Mouse (Mus musculus): ENCODE data around the gene Fus. TPM values are rescaled to one million over a fixed set of nuclear protein-coding genes. Genes with fewer than 3 reads are reported as not detected.

Gene Fus
- polyA plus RNA-seq, 1 experiment from 2014 or later: 120 TPM

- H3K9me3 ChIP-seq (replicated peaks): no peaks in the 10 kb centered on the region
- ATAC-seq (ENCODE audit: insufficient read depth): no peak
- H3K4me1 ChIP-seq (replicated peaks): no peaks in the 10 kb centered on the region; the same call in 1 of the 2 replicates
- H3K27me3 ChIP-seq: peaks cover 48% of the 10 kb centered on the region
- no peak within 1 kb of the TSS for H3K4me3 ChIP-seq (replicated peaks)
- H3K4me2 ChIP-seq: no peak within 1 kb of the TSS
- no peaks in the 10 kb centered on the region for H3K36me3 ChIP-seq (replicated peaks)
- WGBS (ENCODE audit: insufficient replicate concordance): 63% methylated on average over 6 of the region's 6 CpGs
- H3K9ac ChIP-seq: no peak within 1 kb of the TSS
- H3K27ac ChIP-seq (replicated peaks): no peak within 1 kb of the TSS
Measured at GRCm38 (mm10) chr7:127946470-127947023, 20.7 kb upstream of the Fus start, which contains the start of gene Prss36. Gene Prss36, minus strand, starts transcription at chr7:127946725.

DNA sequence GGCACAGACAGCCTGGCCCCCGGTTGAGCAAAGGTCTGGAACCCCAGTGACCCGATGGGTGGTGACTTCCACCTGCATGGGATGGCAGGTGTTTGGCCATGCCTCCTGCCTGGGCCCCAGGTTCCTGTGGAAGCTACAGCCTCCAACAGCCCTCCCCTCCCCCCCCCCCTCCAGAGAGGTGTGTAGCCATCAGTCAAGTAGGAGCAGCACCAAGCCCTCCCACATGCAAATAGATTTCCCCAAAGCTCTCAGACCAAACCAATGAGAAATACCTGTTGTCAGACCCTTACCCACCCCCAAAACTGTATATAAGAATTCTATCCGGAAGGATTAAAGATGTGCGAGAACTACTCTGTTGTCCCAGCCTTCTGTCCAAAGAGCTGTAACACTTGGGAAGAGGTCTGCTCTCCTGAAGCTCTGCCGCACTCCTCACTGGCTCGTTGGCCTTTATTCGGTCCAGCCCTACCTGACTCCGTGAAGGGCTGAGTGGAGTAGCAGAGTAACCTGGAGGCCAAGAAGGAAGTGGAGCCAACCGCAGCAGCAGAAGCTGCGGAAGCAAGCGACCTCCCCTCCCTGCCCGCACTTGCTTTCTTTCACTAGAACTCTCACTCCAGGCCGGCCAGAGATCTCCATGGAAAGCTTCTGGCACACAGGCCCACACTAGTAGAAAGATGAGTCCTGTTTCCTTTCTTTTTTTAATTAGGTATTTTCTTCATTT is 14.2 kb upstream of the Fus start:
- Histone ChIP-seq H3K9me3 (replicated peaks) (no peaks in the 10 kb centered on the region), H3K9ac (no peak overlapping the region), H3K4me2 (no peak overlapping the region), H3K27ac (replicated peaks) (no peak overlapping the region), H3K27me3 (peaks cover 17% of the 10 kb centered on the region; the same call in 1 of the 2 replicates), H3K36me3 (replicated peaks) (no peaks in the 10 kb centered on the region), H3K4me1 (replicated peaks) (no peaks in the 10 kb centered on the region), H3K4me3 (replicated peaks) (no peak overlapping the region)
- 21% methylated on average over 13 of the region's 13 CpGs for whole genome bisulfite sequencing (ENCODE audit: insufficient replicate concordance)
- no peak for ATAC-seq (ENCODE audit: insufficient read depth)

DNA sequence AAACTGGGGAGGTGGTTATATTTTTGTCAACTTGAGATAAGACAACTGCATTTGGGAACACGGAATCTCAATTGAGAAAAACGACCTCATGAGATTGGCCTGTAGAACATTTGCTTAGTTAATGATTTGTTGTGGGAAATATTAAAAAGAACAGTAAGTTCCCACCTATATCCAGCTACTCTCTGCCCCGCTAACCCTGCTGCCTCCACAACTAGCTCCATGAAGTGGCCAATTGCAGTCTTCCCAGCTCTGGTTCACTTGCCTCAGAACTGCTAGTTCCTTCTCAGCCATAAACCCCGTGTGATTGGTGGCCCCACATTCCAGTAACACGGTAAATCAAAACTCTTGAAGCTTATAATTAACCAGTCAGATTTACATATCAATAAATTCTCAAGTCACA is 7.9 kb upstream of the Fus start:
- H3K27me3 ChIP-seq: no peaks in the 10 kb centered on the region
- no peak overlapping the region for H3K9ac ChIP-seq
- H3K9me3 ChIP-seq (replicated peaks): no peaks in the 10 kb centered on the region
- no peaks in the 10 kb centered on the region for H3K4me1 ChIP-seq (replicated peaks)
- WGBS (ENCODE audit: insufficient replicate concordance): 48% methylated on average over 5 of the region's 5 CpGs
- H3K4me2 ChIP-seq: no peak overlapping the region
- H3K36me3 ChIP-seq (replicated peaks): no peaks in the 10 kb centered on the region
- no peak overlapping the region for H3K4me3 ChIP-seq (replicated peaks)
- no peak for ATAC-seq (ENCODE audit: insufficient read depth)
- H3K27ac ChIP-seq (replicated peaks): no peak overlapping the region

DNA sequence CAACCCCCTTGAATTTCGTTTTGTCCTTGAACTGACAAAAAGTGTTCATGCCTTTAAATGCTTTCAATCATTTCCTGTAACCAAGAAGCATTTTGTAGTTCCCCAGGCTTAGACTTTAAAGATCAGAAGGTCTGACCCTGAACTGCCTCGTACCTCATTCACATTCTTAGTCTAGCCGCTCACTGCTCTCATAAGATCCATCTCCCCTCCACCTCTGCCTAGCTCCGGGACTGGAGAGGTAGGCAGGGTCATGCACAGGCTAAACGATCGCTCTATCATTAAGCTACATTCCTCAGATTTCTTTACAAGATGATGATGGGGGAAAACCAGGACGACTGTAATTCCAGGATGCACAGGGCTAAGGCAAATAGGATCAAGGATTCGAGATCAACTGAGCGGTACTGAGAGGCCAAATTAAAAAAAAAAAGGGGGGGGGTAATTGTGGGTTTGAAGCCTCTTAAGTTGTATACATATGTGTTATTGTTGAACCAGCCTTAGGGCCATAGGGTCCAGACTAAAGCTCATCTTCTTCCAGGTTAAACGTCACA is 812 bp upstream of the Fus start:
- ATAC-seq (ENCODE audit: insufficient read depth): no peak
- Histone ChIP-seq H3K9me3 (replicated peaks) (no peaks in the 10 kb centered on the region), H3K27ac (replicated peaks) (peak overlapping the region; percentile 95)

DNA sequence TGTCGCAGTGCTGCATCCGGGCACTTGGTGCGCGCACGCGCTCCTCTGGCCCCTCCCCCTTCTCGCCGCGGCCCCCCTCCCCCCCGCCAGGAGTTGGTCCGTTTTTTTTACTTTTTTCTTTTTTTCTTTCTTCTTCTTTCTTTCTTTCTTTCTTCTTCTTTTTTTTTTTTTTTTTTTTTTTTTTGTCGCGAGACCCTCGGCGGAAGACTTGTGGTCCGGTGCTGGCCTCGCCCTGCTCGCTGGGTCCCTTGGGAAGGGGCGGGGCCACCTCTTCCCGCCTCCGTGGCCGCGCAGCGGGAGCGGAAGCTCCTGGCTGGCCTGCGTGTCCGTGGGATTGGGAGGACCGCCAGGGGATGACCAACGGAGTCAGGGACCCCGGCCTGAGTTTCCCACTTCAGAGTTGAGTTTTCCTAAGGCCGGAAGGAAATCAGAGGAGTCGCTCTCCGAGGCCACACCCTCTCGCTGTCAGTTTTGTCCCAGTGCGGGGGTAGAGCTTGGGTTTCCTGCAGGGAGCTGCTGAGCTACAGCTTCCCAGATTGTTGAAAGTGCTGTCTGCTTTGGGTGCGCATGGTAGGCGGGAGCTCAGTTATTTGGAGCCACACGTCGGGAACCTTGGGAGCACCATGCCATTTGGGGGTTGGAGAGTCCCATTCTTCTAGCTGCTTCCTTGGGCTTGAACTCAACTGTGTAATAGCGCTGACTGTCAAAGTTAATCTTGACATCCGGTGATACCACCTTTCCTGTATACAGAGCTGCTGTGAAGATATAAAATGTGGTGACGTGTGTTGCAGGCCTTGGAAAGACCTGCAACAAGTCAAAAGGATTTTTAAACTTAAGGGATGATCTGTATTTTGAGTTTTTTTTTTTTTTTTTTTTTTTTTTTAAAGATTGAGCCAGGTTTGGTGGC is 918 bp downstream of the Fus start:
- peak overlapping the region; percentile 98 for H3K4me3 ChIP-seq (replicated peaks)
- WGBS (ENCODE audit: insufficient replicate concordance): under 1% methylated on average over 42 of the region's 42 CpGs
- peak overlapping the region; percentile 90 for H3K4me2 ChIP-seq

More for the DNA sequence above, 812 bp upstream of the Fus start:
- no peaks in the 10 kb centered on the region for H3K27me3 ChIP-seq
- peaks cover 29% of the 10 kb centered on the region for H3K36me3 ChIP-seq (replicated peaks)
- 24% methylated on average over 10 of the region's 10 CpGs for WGBS (ENCODE audit: insufficient replicate concordance)
- H3K9ac ChIP-seq: peak overlapping the region; percentile 95
- peak overlapping the region; percentile 90 for H3K4me2 ChIP-seq
- peak overlapping the region; percentile 98 for H3K4me3 ChIP-seq (replicated peaks)
- peaks cover 40% of the 10 kb centered on the region for H3K4me1 ChIP-seq (replicated peaks)

DNA sequence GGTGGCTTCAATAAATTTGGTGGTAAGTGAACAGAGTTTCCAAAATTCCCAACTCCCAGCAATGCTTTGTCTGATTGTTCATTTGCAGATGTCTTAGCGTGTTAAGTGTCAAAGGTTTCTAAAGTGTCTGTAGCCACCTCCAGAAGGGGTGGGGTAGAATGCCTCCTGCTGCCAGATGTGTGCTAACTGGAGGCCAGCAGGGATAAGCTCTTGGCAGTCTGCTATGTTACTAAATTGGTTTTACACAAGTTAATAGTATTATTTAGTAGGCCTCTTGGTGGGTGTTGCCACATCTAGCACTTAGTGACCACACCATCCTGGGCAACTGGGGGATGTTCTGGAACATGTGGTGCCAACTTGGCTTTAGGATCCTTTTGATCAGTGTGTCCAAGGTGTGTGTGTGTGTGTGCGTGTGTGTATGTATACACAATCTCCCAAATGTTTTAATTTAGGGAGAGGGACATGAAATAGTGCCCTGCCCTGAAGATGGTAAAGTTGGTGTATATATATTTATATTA is 7.2 kb downstream of the Fus start:
- no peak overlapping the region for H3K4me2 ChIP-seq
- no peaks in the 10 kb centered on the region for H3K9me3 ChIP-seq (replicated peaks)
- peaks cover 98% of the 10 kb centered on the region for H3K36me3 ChIP-seq (replicated peaks)
- H3K27ac ChIP-seq (replicated peaks): no peak overlapping the region
- no peak overlapping the region for H3K9ac ChIP-seq
- no peaks in the 10 kb centered on the region for H3K27me3 ChIP-seq
- H3K4me1 ChIP-seq (replicated peaks): peaks cover 32% of the 10 kb centered on the region
- 81% methylated on average over 2 of the region's 2 CpGs for WGBS (ENCODE audit: insufficient replicate concordance)
- ATAC-seq (ENCODE audit: insufficient read depth): no peak
- H3K4me3 ChIP-seq (replicated peaks): no peak overlapping the region

More for the DNA sequence above, 918 bp downstream of the Fus start:
- Histone ChIP-seq H3K27me3 (no peaks in the 10 kb centered on the region), H3K27ac (replicated peaks) (peak overlapping the region; percentile 95), H3K36me3 (replicated peaks) (peaks cover 46% of the 10 kb centered on the region), H3K9ac (peak overlapping the region; percentile 95), H3K9me3 (replicated peaks) (no peaks in the 10 kb centered on the region), H3K4me1 (replicated peaks) (peaks cover 52% of the 10 kb centered on the region)
- ATAC-seq (ENCODE audit: insufficient read depth): peak; percentile 35

GRCm38 (mm10) chr7:127978856-127979255 is 11.6 kb downstream of the Fus start:
- ATAC-seq (ENCODE audit: insufficient read depth): no peak
- peaks cover 99% of the 10 kb centered on the region for H3K36me3 ChIP-seq (replicated peaks)
- no peak overlapping the region for H3K9ac ChIP-seq
- no peak overlapping the region for H3K27ac ChIP-seq (replicated peaks)
- no peaks in the 10 kb centered on the region for H3K27me3 ChIP-seq
- 100% methylated on average over 2 of the region's 2 CpGs for WGBS (ENCODE audit: insufficient replicate concordance)
- H3K4me3 ChIP-seq (replicated peaks): no peak overlapping the region
- H3K9me3 ChIP-seq (replicated peaks): no peaks in the 10 kb centered on the region
- H3K4me2 ChIP-seq: no peak overlapping the region
- H3K4me1 ChIP-seq (replicated peaks): 0 out of 2 replicates have a peak, but pooled peaks cover 5% of the 10 kb centered on the region

DNA sequence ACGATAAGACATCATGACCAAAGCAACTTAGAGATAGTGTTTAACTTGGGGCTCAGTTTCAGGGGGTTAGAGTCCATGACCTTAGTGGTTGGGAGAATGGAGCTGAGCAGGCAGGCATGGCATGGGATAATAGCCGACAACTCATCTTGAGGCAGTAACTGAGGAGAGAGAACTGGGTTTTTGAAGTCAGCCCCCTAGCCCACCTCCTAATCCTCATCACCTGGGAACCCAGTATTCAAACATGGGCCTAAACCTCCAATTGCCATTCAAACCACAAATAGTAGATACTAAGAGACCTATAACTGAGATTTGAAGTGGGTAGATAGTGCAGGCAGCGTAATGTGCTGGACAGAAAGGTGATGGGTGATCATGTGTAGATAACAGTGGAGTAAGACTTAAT is 13.3 kb downstream of the Fus start:
- no peaks in the 10 kb centered on the region for H3K9me3 ChIP-seq (replicated peaks)
- WGBS (ENCODE audit: insufficient replicate concordance): 77% methylated on average over 3 of the region's 3 CpGs
- ATAC-seq (ENCODE audit: insufficient read depth): no peak
- no peaks in the 10 kb centered on the region for H3K4me1 ChIP-seq (replicated peaks)
- H3K27ac ChIP-seq (replicated peaks): no peak overlapping the region
- H3K9ac ChIP-seq: no peak overlapping the region
- no peak overlapping the region for H3K4me2 ChIP-seq
- H3K36me3 ChIP-seq (replicated peaks): peaks cover 99% of the 10 kb centered on the region
- H3K4me3 ChIP-seq (replicated peaks): no peak overlapping the region
- H3K27me3 ChIP-seq: no peaks in the 10 kb centered on the region

DNA sequence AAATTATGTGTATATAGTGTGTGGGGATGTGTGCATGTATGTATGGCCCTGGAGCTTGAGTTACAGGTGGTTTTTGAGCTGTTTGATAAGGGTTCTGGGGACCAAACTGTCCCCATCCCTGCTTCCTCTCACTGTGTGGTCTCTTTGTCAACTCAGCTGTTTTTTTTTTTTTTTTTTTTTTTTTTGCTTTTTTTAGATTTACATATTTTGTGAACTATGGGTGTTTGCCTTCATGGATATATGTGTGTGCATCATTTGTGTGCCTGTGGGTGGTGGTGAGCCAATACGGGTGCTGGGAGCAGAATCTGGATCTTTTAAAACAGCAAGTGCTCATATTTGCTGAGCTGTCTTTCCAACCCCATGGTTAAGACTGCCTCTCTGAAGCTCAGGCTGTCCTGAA is 21.6 kb downstream of the Fus start:
- Histone ChIP-seq H3K27ac (replicated peaks) (no peak overlapping the region), H3K4me3 (replicated peaks) (no peak overlapping the region), H3K36me3 (replicated peaks) (peaks cover 73% of the 10 kb centered on the region), H3K4me1 (replicated peaks) (peaks cover 35% of the 10 kb centered on the region), H3K9ac (no peak overlapping the region), H3K4me2 (no peak overlapping the region), H3K27me3 (no peaks in the 10 kb centered on the region), H3K9me3 (replicated peaks) (no peaks in the 10 kb centered on the region)
- ATAC-seq (ENCODE audit: insufficient read depth): no peak
- 82% methylated on average over 1 of the region's 1 CpGs for WGBS (ENCODE audit: insufficient replicate concordance)

DNA sequence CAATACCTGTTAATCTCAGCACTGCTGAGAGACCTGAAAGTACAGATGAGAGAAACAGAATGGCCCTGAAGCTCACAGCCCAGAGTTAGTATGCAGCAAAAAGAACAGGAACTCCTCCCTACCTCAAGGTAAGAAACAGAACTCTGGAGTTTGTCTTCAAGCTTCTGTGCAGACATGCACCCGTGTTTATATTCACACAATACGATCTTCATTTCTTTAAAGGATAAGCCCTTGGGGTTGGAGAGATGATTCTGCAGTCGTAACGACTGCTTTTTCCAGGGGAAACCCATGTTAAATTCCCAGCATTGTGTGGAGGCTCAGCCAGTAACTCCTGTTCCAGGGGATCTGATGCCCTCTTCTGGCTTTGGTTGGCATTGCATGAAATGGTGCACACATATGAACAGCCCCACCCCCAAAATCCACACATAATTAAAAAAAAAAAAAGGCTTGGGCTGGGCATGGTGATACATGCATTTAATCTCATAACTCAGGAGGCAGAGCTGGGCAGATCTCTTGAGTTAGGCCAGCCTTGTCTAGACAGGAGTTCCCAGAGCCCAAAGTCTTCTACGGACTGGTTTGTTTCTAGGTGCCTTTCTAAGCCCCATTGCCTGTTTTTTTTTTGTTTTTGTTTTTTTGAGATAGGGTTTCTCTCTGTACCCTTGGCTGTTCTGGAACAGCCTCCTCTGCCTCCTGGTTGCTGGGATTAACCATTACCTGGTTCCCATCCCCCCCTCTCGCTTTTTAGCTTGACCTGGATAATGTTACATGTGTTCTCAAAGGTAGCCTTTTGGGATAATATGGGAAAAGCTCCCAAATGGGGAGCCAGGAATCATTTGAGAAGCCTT is 24.6 kb downstream of the Fus start:
- H3K4me2 ChIP-seq: peak overlapping the region; percentile 74
- H3K27me3 ChIP-seq: no peaks in the 10 kb centered on the region
- peaks cover 39% of the 10 kb centered on the region for H3K4me1 ChIP-seq (replicated peaks)
- WGBS (ENCODE audit: insufficient replicate concordance): 43% methylated on average over 6 of the region's 6 CpGs
- peak; percentile 51; the same call in 1 of the 2 replicates for ATAC-seq (ENCODE audit: insufficient read depth)
- H3K4me3 ChIP-seq (replicated peaks): no peak overlapping the region
- peak overlapping the region; percentile 14; the same call in 1 of the 2 replicates for H3K27ac ChIP-seq (replicated peaks)
- H3K36me3 ChIP-seq (replicated peaks): peaks cover 44% of the 10 kb centered on the region
- no peak overlapping the region for H3K9ac ChIP-seq
- no peaks in the 10 kb centered on the region for H3K9me3 ChIP-seq (replicated peaks)
